Mouse (Mus musculus) spleen, postnatal 4 days (tissue): ENCODE data around the gene Rhou.

Experiments used
- DNase-seq, 2 experiments: peaks; one replicate each; pipeline ENCODE4 v3.0.0; 2022; ENCODE audit warnings: low spot score in 2 of 2

The Rhou gene

DNA sequence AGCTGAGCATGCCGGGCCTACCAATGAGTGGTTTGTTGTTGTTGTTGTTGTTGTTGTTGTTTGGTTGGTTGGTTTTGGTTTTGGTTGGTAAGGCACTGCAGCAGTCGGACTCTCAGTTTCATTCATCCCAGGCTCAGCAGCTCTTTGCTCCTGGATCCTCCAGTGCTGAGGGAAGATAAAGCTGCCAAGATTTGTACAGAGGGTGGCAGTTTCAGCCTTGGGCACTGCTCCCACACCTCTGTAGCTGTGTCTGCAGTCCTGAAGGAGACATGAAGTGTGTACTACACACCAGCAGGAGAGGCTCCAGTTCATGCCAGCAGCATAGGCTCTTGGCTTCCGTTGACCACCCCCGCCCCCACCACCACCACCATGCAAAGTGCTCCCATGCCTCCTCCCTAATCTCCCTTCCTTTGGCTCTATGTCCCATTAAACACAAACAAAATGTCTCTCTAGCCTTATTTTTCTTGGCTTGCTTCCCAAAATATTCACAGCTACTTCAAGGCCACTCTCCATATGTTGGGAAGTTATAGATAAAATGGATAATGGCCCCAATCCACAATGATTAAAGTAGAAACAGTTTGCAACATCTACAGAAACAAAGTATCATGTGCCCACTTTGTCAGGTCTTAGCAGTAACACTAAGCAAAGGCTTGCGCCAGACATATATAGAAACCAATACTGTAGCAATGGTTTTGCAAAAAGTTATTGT lies 2.2 kb upstream of the Rhou start:
- DNase-seq: no peak

DNA sequence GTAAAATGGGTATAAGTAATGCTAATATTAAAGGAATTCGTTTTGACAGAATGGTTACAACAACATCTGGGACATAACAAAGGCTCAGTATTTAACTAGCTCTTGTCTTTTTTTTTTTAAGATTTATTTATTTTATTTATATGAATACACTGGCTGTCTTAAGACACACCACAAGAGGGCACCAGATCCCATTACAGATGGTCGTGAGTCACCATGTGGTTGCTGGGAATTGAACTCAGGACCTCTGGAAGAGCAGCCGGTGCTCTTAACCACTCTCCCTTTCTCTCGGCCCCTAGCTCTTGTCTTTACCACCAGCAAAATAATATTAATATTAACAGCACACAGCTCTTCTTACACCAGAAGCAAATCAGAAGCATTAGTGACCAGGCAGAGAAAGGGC lies 1.1 kb upstream of the Rhou start:
- DNase-seq: no peak

DNA sequence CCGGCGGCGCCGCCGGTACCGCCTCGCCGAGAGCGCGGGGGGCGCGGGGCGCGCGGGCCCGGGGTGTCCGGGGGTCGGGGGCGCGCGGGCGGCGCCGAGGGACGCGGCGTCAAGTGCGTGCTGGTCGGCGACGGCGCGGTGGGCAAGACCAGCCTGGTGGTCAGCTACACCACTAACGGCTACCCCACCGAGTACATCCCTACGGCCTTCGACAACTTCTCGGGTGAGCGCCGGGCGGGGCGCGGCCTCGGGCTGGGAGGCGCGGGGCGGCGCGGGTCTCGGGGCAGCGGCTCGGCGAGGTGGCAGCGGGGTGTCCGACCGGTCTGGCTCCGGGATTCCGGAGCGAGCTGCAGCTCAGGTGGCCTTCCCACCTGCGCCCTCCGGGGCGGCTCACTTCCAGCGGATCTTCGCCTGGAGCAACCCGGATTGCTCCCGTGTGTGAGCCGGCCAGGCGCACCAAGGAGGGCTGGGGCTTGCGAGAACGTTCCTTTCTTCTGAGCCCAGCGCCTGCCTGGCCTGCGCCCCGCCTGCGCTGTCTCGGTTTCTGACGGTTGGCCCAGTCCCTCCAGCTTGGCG lies 353 bp downstream of the Rhou start:
- peak in 1 of 2 experiments; percentile 71 for DNase-seq

DNA sequence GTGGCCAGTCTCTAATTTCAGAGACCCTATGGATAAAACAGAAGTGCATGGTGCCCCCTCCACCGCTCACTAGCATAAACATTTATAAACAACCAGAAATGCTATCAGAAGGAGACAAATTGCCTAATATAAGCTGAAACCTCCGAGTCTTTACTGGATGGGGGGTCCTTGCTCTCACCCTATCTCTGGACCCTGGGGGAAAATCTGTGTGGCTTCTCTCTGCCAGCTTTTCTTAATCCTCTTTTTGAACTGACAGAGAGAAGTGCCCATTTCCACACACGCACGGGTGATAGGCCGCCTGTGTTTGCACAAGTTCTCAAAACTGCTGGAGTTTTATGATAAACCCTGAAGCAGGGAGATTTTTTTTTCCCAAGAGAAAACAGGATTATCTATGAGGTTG lies 1.0 kb downstream of the Rhou start:
- DNase-seq: no peak

DNA sequence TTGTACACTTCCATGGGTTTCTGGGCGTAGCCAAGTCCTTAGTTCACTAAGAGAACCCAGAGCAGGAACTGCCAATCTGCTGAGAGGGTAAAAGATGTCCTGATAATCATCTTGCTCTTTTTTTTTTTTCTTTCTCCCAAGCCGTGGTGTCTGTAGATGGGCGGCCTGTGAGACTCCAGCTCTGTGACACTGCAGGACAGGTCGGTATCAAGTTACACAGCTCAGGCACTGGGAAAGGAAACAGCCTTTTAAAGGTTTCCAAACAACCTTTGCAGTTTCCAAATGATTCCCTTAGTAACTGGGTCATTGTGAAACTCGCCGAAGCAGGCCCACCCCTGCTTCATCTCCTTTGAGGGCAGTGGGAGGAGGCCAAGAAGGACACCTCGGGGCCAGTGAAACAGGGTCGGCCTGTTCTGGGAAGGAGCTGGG lies 1.6 kb downstream of the Rhou start:
- no peak for DNase-seq

DNA sequence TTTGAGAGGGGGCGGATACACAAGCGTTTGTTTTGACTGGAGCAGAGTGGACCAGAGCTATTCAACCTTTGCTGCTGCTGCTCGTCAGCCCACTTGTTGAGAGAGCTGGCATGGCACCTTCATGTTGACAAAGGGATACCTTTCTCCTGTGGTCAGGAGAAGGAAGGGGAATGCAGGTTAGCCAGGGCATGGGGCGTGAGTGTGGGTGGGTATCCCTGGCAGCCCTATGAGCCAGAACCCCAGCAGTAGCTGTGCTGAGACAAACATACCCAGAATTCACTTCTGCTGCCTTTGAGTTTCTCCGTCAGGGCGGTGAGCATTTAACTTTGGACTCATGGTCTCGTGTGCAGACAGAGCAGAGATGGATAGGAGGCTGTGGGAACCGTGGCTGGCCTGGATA lies 4.1 kb downstream of the Rhou start:
- DNase-seq: no peak

DNA sequence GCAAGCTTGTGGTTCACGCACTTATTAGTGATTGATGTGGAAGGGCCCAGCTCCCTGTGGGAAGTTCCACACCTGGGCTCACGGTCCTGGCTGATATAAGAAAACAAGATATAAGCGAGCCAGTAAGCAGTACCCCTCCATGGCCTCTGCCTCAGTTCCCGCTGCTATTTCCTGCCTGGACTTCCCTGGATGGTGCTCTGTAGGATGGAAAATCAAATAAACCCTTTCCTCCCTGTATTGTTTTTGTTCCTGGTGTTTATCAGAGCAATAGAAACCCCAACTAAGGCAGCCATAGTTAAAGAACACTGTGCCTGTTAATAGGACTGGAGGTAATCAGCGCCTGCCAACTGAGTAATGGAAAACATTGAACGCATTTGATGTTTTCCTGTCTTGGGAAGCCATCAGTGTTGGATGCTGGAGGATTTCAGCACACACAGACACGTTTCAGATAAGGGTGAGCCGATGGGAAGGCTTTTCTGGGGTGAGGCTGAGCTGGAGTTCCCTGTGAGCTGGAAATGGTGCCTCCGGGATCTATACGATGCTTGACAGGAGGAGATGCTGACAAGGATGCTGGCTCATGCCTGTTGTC lies 5.8 kb downstream of the Rhou start:
- no peak for DNase-seq

DNA sequence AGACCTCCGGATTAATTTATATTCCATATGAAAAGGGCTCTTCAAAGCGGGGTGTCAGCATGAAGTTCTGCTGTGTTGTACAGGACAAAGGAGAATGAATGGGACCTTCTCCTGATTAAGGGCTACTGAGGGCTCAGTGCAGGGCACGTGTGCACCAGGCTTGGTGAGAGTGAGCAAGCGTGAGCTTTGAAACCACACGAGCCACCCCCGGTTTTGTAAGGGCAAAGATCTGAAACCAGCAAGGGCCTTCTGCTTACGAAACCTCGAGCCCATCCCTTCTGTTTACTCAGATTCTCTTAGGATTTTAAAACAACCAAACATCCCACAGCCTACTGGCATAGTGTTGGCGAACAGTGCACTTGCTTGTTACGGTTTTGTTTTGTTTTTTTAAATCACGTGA lies 7.8 kb downstream of the Rhou start:
- DNase-seq: no peak

DNA sequence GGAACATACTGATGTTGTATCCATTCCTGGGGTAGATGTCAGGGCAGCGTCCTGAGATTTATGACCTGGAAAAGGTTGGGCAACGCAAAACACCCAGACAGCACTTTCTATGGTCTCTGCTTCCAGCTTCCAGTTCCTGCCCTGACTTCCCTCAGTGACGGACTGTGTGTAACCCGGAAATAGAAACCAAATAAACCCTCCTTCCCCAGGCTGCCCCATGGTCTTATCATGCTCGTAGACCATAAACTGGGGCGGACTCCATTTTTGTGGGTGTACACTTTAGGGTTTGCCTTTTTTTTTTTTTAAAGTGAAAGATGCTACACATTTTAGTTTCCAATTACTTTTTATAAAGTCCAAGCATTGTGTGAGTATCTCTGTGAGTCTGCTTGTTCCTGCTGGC lies 11.9 kb downstream of the Rhou start:
- no peak for DNase-seq

DNA sequence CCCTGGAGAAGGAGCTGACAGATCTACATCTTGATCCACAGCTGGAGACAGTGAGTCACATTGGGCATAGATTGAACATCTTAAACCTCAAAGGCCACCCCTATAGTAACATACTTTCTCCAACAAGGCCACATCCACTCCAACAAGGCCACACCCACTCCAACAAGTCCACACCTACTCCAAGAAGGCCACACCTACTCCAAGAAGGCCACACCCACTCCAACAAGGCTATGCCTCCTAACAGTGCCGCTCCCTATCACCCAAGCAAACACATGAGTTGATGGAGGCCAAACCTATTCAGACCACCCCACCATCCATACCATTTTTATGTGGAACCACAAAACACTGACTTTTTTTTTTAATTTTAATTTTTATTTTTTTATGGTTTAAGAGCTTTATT lies 13.1 kb downstream of the Rhou start:
- no peak for DNase-seq

DNA sequence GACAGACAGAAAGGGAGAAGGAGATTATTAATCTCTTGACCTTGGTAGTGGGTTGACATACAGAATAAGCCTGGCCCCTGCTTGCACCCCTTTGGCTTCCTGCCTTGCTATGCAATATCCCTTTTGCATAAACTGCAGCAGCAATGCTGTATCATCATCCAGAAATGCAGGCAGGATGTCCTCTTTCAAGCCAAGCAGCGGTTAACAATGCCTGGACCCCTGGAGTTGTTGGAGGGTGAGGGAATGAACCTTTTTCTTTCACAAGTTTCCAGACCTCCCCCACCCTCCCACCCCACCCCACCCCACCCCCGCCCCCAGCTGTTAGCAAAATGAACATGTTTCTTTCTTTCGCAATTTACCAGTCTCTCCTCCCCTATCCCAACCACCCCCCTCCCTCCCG lies 15.0 kb downstream of the Rhou start:
- no peak for DNase-seq

DNA sequence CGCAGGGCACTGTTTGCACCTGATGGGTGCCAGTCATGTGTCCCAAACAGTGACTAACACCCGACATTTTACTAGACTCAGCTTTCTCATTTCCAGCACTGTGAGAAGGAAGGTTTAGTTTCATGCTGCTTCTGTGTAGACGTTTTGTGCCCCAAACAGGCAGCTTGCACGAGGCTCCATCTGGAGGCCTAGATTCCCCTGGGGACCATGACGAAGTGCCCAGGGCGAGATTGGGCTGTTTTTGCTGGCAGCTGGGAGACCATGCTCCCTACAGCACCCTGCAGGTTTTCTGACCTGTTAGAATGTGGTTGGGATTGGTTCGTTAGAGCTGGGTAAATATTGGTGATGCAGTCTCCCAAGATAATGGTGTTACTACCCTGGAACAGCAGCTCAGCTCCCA lies 17.0 kb downstream of the Rhou start:
- no peak for DNase-seq

DNA sequence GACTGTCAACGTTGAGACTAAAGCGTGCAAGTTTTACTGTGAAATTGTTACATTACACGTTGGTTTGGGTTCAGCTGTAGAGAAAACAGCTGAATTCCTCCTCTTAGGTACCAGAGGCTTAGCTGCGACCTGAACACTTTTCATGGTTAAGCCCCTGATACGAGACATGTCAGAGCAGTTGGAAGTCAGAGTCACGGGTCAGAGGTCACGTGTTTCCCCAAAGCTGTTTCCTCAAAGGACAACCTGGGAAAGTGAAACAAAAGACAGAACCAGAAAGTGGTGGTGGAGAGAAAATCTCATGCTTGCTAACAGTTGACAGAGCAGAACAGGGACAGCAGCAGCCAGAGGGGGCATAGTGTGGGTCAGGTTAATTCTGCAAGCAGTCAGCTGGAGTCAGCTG lies 17.7 kb downstream of the Rhou start:
- no peak for DNase-seq

DNA sequence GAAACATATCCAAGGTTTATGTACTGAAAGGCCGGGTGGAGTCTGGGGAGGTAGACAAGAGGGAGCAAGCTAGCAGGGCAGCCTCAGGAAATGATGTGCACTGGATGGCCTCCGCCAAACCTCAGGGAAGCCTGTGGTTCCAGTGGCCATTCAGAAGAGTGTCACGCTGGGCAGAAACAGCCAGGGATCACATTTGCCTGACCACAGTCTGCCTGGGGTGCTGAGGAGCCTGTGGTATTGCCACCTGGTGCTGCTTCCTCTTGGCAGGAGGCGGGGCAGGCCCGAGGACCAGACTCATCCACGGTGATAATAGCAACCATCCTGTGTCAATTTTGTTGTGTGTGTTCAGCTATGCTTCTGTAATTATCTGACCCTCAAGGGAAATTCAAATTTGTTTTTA lies 18.9 kb downstream of the Rhou start:
- DNase-seq: no peak

DNA sequence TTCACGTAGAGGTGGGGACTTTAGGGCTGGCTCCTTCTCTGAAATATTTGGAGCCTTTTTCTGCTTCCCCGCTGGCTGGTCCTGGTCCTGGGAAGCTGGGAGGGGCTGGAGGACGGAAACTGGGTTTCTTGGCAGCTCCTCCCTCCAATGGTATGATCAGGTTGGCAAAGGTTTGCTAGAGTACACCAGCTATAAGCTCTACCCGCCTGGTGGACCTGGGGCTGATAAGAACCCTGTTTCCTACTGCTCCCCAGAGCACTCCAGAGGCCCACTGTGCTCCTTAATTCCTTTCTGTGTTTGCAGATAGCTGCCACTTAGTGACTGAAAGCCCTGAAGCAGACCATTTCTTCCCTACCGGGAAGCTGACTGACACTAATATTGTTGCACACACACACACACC lies 21.9 kb downstream of the Rhou start:
- DNase-seq: no peak

DNA sequence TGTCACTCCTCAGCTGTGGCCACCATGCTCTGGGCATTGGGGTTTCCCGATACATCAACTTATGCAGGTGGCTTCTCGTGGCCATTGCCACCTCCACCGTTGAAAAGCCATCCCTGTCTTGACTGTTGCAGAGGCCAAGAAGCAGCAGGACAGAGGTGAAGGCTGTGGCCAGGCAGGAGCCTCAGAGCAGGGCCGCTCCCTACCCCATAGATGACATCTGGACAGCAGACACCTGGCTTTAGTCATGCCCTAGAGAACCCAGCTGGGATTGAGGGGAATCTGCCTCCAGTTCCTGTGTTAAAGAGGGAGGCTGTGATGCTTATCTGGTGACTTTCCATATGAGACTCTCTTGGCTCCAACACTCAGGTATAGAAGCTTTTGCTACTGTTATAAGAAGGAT lies 24.7 kb downstream of the Rhou start:
- DNase-seq: no peak

DNA sequence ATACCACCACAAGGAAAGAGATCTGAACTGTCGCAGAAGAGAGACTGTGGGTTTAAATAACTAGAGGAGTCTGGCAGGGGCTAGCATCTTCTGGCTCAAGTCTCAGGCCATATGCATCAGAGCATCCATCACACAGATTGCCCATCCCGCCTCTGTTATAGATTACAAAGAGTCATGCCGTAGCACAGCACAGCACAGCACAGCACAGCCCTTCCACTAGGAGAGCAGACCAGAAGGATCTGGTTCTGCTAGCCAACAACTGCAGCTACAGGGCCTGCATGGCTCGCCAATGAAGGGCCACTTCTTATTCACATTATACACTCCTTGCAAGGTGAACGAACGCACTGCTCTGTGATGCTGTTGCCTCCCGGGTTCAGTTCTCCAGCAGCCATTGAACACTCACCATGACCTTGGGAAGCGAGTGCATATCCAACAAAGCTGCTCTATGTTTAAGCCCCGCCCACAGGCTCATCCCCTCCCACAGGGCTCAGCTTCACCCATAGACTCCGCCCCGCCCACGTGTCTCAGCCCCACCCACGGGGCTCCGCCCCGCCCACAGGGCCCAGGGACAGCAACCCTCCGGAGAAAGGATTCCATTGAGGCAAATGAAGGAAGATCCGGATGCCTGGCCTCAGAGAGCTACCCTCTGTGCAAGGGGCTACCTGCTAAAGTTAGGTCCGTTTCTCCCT lies 28.5 kb downstream of the Rhou start:
- peak in 1 of 2 experiments; percentile 27 for DNase-seq

DNA sequence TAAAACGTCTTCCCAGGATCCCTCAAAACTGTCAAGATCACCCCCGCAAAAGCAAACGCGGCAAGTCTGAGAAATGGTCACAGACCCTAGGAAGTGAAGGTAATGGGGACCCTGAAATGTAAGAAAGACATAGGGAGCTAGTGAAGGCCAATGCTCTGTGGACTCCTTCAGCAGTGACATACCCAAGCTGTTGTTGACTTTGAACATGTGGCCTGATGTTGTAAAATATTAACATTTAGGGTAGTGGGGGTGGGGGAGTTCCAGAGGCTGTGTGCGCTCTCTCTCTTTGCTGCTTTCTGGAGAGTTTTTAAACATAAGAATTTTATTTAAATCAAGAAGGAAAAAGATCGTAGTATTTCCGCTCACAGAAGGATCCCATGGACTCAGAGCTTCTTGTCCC lies 29.6 kb downstream of the Rhou start:
- no peak for DNase-seq

DNA sequence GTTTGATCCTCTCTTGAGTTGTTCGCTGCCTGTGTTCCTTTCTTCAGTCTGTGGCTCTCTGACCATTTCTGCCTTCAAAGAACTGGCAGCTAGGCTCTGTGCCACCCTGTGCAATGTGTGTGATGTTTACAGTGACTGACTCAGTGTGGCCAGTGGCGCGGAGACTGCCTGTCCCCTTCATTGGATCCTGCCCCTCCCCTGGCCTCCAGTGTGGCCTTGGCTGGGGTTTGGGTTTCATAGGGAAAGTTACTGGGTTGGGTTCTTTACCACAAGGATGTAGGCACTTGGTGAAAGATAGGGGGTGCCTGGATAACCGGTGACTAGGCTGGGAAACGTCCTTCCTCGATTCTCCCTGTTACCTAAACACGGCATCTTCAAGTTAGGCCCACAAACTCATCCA lies 31.1 kb downstream of the Rhou start:
- DNase-seq: no peak

DNA sequence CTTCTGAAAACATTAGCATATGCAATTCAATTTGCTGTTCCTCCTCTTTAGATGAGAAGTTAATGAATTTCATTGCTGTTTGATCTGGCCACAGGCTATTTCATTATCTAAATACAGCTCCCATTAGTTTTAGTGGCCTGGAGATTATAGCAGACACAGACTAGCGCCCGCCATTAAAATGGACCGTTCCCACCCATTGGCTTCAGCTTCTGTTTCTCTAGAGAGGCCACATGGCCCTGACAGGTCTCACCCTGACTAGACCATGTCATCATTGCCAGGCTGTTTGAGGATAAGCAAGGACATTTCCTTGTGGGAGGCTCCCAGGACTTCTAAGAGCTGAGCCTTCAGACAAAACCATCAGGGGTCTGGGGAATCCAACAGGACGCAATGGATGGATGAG lies 31.7 kb downstream of the Rhou start:
- DNase-seq: no peak

DNA sequence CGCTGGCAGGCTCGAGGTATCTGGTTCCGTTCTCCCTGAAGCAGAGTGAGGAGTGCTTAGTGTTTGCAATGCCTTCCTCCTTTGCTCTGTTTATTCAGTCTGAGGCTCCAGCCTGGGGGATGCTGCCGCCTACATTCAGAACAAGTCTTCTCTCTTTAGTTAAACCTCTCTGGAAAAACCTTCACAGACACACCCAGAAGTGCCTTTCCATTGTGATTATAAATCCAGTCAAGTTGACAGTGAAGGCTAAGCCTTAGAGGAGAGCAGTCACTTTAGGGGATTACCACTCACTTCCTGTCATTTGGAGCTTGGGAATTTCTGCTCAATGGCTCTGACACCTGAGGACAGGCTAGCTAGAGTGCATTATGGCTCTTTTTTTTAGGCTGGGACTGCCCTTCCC lies 34.1 kb downstream of the Rhou start:
- DNase-seq: no peak

DNA sequence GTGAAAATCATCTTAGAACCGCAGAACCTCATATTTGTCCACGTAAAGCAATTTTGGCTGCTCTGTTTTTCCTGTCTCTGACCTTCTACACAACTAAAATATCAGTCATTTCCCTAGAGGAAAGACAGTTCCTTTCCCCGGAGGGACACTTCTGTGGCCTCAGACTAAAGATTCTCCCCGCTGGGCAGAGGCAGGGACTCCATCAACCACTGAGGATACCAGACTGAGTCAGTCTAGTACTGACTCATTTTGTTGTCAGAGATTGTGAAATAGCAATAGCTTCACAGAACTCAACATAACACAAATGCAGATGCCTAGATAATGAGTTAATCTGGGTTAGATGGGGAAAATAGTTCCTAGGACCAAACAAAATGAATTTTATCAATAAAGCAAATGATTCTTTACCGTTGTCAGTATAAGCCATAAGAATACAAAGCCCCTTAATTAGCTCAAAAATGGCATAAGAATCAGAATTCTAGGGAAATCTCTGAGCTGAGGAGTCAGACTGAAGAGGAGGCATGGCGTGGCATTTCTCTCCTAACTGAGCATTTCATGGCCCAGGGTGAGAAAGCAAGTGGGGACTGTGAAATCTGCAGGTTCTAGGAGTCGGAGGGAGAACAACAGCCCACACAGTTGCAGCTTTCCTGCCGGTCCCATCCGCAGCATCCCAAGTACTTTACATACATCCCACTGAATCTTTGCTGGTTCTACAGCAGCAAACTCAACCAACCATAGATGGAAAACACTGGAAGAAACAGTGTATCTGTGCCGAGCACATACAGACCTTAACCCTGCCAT lies 38.6 kb downstream of the Rhou start:
- DNase-seq: no peak
